Mouse (Mus musculus): ENCODE results near the gene Ncf4. TPM values are rescaled to one million over a fixed set of nuclear protein-coding genes. Genes with fewer than 3 reads are reported as not detected.

The Ncf4 gene
- polyA plus RNA-seq, 1 experiment from 2014 or later: 3.1 TPM

DNA sequence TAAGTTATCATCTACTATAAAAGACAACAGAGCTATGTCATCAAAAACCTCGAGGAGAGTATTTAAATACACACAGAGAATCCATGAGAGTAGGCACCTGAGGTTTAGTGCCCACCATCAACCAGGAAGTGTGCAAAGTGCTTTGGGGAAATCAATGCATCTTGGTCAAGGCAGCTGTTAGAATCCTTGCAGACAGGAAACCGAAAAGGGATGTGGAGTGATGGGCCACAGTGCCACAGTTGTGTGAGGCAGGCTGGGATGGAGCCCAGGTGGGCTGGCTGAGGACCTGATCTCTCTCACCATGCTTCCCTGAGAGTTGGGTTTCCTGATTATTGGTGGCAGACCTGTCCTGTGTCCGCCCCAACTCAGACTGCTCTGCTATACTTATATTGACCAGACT, 55.0 kb downstream of the Ncf4 start:
- DNase-seq (no peak), ATAC-seq (ENCODE audit: insufficient read depth) (no peak)
- no peaks in the 10 kb centered on the region for H3K4me1 ChIP-seq (ENCODE audit: insufficient read depth)
- no peak overlapping the region for H3K27ac ChIP-seq (ENCODE audit: low read depth)
- H3K4me3 ChIP-seq (ENCODE audit: low read depth, low read length): no peak overlapping the region
- H3K9ac ChIP-seq: no peak overlapping the region
- H3K27me3 ChIP-seq (ENCODE audit: insufficient read depth, low read length): no peaks in the 10 kb centered on the region
- no peaks in the 10 kb centered on the region for H3K36me3 ChIP-seq (ENCODE audit: insufficient read depth)
- no peaks in the 10 kb centered on the region for H3K9me3 ChIP-seq (ENCODE audit: low read depth, low read length)
- H3K4me2 ChIP-seq: no peak overlapping the region
- TF ChIP-seq CTCF (IDR thresholded peaks at IDR 0.05; ENCODE audit: low read depth): no peak
- WGBS: 71% methylated on average over 3 of the region's 3 CpGs

DNA sequence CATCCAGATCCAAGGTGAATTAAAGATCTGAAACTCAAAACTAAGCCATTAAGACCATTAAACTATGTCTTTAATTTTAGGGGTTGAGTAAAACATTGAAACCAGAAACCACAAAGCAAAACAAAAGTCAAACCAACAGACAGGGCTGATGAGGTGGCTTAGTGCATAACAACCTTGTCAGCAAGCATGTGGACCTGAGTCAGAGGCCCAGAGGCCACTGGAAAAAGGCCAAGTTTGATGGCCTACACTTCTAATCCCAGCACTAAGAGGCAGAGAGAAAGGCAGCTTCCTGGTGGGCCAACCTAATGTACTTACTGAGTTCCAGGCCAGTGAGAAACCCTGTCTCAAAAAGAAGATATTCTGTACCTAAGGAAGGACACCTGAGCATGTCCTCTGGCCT, 56.2 kb downstream of the Ncf4 start:
- ATAC-seq (ENCODE audit: insufficient read depth): no peak
- H3K36me3 ChIP-seq (ENCODE audit: insufficient read depth): no peaks in the 10 kb centered on the region
- no peak overlapping the region for H3K4me2 ChIP-seq
- H3K27ac ChIP-seq (ENCODE audit: low read depth): no peak overlapping the region
- H3K4me1 ChIP-seq (ENCODE audit: insufficient read depth): no peaks in the 10 kb centered on the region
- TF ChIP-seq CTCF (IDR thresholded peaks at IDR 0.05; ENCODE audit: low read depth): no peak
- no peak overlapping the region for H3K9ac ChIP-seq
- no peaks in the 10 kb centered on the region for H3K9me3 ChIP-seq (ENCODE audit: low read depth, low read length)
- no peak for DNase-seq
- no peak overlapping the region for H3K4me3 ChIP-seq (ENCODE audit: low read depth, low read length)
- no peaks in the 10 kb centered on the region for H3K27me3 ChIP-seq (ENCODE audit: insufficient read depth, low read length)

DNA sequence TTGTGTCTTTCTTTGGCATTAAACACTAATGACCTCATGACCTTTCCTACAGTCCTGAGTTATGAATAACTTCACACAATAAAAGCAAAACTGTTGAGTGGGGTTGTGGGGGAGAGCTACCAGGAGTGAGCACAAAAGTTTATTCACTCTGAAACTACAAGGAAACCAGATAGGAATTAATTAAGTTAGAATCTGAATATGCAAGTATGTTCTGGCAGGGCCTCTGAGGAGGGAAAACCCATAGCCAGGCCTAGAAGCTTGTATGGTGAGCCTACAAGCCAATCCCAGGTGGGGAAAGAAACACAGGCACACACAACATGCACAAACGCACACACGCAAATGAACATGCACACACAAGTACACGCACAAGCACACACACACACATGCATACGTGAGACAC, 58.1 kb downstream of the Ncf4 start:
- H3K4me2 ChIP-seq: no peak overlapping the region
- WGBS: 92% methylated on average over 4 of the region's 4 CpGs
- ATAC-seq (ENCODE audit: insufficient read depth): no peak

DNA sequence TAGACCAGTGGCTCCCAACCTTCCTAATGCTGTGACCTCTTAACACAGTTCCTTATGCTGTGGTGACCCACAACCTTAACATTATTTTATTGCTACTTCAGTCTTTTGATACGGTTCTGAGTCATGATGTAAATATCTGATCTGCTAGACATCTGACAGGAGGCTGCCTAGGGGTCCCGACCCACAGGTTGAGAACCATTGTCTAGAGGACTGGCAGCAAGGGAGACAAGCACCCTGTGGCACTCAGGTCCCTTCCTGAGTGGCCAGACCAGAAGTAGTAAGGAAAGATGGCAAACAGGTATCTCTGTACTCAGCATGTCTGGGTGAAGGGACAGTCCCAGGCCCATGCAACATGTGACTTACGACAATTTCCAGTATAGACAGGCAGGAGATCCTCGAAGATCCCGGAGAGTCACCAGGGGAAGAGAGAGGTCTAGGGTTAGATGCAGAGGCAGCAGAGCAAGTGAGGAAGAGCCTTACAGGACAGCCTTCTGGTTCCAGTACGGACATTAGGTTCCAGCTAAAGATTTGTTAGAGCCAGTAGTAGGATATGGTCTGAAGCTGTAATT, 59.1 kb downstream of the Ncf4 start:
- Histone ChIP-seq H3K27me3 (ENCODE audit: insufficient read depth, low read length) (no peaks in the 10 kb centered on the region), H3K27ac (ENCODE audit: low read depth) (no peak overlapping the region), H3K4me3 (ENCODE audit: low read depth, low read length) (no peak overlapping the region), H3K4me2 (no peak overlapping the region), H3K36me3 (ENCODE audit: insufficient read depth) (no peaks in the 10 kb centered on the region), H3K9ac (no peak overlapping the region), H3K4me1 (ENCODE audit: insufficient read depth) (no peaks in the 10 kb centered on the region), H3K9me3 (ENCODE audit: low read depth, low read length) (no peaks in the 10 kb centered on the region)
- TF ChIP-seq CTCF (IDR thresholded peaks at IDR 0.05; ENCODE audit: low read depth): no peak
- DNase-seq: no peak
- 85% methylated on average over 6 of the region's 6 CpGs for WGBS
- ATAC-seq (ENCODE audit: insufficient read depth): no peak

More for the DNA sequence above, 58.1 kb downstream of the Ncf4 start:
- no peak overlapping the region for H3K27ac ChIP-seq (ENCODE audit: low read depth)
- H3K27me3 ChIP-seq (ENCODE audit: insufficient read depth, low read length): no peaks in the 10 kb centered on the region
- no peaks in the 10 kb centered on the region for H3K4me1 ChIP-seq (ENCODE audit: insufficient read depth)
- H3K9ac ChIP-seq: no peak overlapping the region
- no peak overlapping the region for H3K4me3 ChIP-seq (ENCODE audit: low read depth, low read length)
- no peak for DNase-seq
- TF ChIP-seq CTCF (IDR thresholded peaks at IDR 0.05; ENCODE audit: low read depth): no peak
- H3K9me3 ChIP-seq (ENCODE audit: low read depth, low read length): no peaks in the 10 kb centered on the region
- H3K36me3 ChIP-seq (ENCODE audit: insufficient read depth): no peaks in the 10 kb centered on the region

DNA sequence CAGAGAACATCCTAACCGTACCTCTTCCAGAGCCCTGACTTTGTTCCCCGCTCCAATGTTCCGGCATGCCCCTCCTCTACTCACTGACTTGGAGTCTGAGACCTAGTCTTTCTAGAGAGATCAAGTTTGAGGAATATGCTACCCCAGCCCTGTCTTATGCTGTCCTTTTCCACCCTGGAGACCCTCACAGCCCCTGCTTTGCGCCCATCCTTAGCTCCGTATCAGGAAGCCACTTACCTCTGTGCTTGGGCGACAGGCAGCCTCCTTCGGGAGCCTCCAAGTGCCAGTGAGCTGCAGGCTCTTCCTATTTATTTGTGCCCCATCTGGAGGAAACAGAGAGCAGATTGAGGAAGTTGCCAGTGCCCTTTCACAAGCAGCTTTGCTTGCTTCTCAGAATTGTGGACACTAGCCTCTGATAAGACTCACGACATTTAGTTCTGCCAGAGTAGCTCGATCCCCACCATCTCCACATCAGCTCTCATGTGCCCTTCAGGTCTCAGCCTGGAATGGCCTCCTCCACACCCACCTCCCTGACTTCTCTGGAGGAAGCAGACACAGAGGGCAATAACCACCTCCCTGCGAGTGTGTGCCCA, 60.8 kb downstream of the Ncf4 start, which contains the start of gene Csf2rb2:
Gene Csf2rb2 (minus strand): TSS at position 381 of the 593 bp plus-strand sequence.
- no peak for TF ChIP-seq CTCF (IDR thresholded peaks at IDR 0.05; ENCODE audit: low read depth)

DNA sequence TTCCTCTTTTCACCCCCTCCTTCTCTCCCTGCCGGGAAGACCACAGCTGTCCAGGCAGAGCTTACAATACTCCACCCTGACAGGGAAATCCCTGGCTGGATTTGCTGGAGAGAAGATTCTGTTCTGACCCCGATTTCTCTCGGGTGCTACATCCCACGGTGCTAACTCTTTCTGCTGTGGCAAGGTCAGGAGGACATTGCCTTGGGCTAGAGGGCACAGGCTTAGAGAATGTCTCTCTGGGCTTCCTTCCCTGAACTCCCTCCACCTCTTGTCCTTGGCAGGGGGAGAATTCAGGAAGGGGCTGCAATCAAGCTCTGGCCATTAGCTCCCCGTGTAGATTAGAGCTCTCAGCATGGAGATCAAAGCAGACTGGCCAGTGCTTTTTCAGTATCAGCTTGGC, 65.3 kb downstream of the Ncf4 start:
- WGBS: 24% methylated on average over 5 of the region's 5 CpGs
- Histone ChIP-seq H3K27ac (ENCODE audit: low read depth) (no peak overlapping the region), H3K4me1 (ENCODE audit: insufficient read depth) (no peaks in the 10 kb centered on the region), H3K9me3 (ENCODE audit: low read depth, low read length) (no peaks in the 10 kb centered on the region), H3K9ac (no peak overlapping the region), H3K4me3 (ENCODE audit: low read depth, low read length) (no peak overlapping the region), H3K4me2 (no peak overlapping the region), H3K27me3 (ENCODE audit: insufficient read depth, low read length) (no peaks in the 10 kb centered on the region), H3K36me3 (ENCODE audit: insufficient read depth) (no peaks in the 10 kb centered on the region)
- ATAC-seq (ENCODE audit: insufficient read depth) (no peak), DNase-seq (no peak)
- TF ChIP-seq CTCF (IDR thresholded peaks at IDR 0.05; ENCODE audit: low read depth): no peak

More for the DNA sequence above, 60.8 kb downstream of the Ncf4 start, which contains the start of gene Csf2rb2:
- H3K36me3 ChIP-seq (ENCODE audit: insufficient read depth): no peaks in the 10 kb centered on the region
- no peak within 1 kb of the TSS for H3K27ac ChIP-seq (ENCODE audit: low read depth)
- no peak within 1 kb of the TSS for H3K4me3 ChIP-seq (ENCODE audit: low read depth, low read length)
- no peaks in the 10 kb centered on the region for H3K4me1 ChIP-seq (ENCODE audit: insufficient read depth)
- H3K9ac ChIP-seq: no peak within 1 kb of the TSS
- H3K4me2 ChIP-seq: no peak within 1 kb of the TSS
- DNase-seq (no peak), ATAC-seq (ENCODE audit: insufficient read depth) (no peak)
- WGBS: 69% methylated on average over 10 of the region's 10 CpGs
- no peaks in the 10 kb centered on the region for H3K9me3 ChIP-seq (ENCODE audit: low read depth, low read length)
- H3K27me3 ChIP-seq (ENCODE audit: insufficient read depth, low read length): no peaks in the 10 kb centered on the region

DNA sequence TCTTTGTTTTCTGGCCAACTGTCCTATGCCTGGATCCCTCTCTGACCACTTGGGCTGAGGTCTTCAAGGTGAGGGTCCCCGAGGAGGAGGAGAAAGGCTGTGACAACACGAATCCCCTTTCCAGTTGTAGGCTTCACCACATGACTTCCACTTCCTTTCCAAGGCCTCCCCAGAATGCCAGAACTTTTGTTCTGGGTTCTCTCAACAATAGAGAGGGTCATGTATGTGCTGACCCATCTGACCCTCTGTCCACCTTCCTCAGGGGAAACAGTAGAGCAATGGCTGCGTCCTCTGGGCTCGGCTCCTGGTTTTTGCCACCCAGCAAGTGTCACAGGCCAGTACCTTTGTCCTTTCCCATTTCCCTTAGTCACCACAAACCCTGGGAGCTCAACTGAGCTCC, 66.4 kb downstream of the Ncf4 start:
- H3K4me2 ChIP-seq: no peak overlapping the region
- no peak overlapping the region for H3K27ac ChIP-seq (ENCODE audit: low read depth)
- DNase-seq: no peak
- no peaks in the 10 kb centered on the region for H3K27me3 ChIP-seq (ENCODE audit: insufficient read depth, low read length)
- H3K4me1 ChIP-seq (ENCODE audit: insufficient read depth): no peaks in the 10 kb centered on the region
- no peak for TF ChIP-seq CTCF (IDR thresholded peaks at IDR 0.05; ENCODE audit: low read depth)
- H3K4me3 ChIP-seq (ENCODE audit: low read depth, low read length): no peak overlapping the region
- no peak overlapping the region for H3K9ac ChIP-seq
- ATAC-seq (ENCODE audit: insufficient read depth): no peak
- 66% methylated on average over 4 of the region's 4 CpGs for WGBS
- no peaks in the 10 kb centered on the region for H3K9me3 ChIP-seq (ENCODE audit: low read depth, low read length)
- no peaks in the 10 kb centered on the region for H3K36me3 ChIP-seq (ENCODE audit: insufficient read depth)

Small RNA genes lying within 50 kb of the gene (microRNA-seq; reads per million reads assigned to microRNA genes)
- gene Mir7676-1 (ENCODE audit: borderline number of aligned reads): not detected

Other genes starting within 250 kb of the Ncf4 start
- gene Cacng2, start 124.8 kb upstream of the Ncf4 start, polyA plus RNA-seq (2014; fragmentation: Nextera tagmentation; extraction: Ambion mirVana): not detected in 2 replicates
- gene Ift27, start 70.7 kb upstream of the Ncf4 start, polyA plus RNA-seq (2014; fragmentation: Nextera tagmentation; extraction: Ambion mirVana): 95.0 and 99.3 TPM in 2 replicates
- 0.20 TPM in 1 of 2 replicates, not detected in the other for gene Pvalb, start 38.4 kb upstream of the Ncf4 start, polyA plus RNA-seq (2014; fragmentation: Nextera tagmentation; extraction: Ambion mirVana)
- 0.20 and 0.45 TPM in 2 replicates for gene Csf2rb2, start 60.9 kb downstream of the Ncf4 start, polyA plus RNA-seq (2014; fragmentation: Nextera tagmentation; extraction: Ambion mirVana)
- gene Csf2rb, start 81.0 kb downstream of the Ncf4 start, polyA plus RNA-seq (2014; fragmentation: Nextera tagmentation; extraction: Ambion mirVana): 2.2 and 2.6 TPM in 2 replicates
- not detected in 2 replicates for gene Tex33, start 151.1 kb downstream of the Ncf4 start, polyA plus RNA-seq (2014; fragmentation: Nextera tagmentation; extraction: Ambion mirVana)
- 51.9 and 53.5 TPM in 2 replicates for gene Tst, start 161.1 kb downstream of the Ncf4 start, polyA plus RNA-seq (2014; fragmentation: Nextera tagmentation; extraction: Ambion mirVana)
- gene Mpst, start 161.6 kb downstream of the Ncf4 start, polyA plus RNA-seq (2014; fragmentation: Nextera tagmentation; extraction: Ambion mirVana): 3.3 and 3.5 TPM in 2 replicates
- 51.8 and 53.9 TPM in 2 replicates for gene Kctd17, start 183.8 kb downstream of the Ncf4 start, polyA plus RNA-seq (2014; fragmentation: Nextera tagmentation; extraction: Ambion mirVana)
- 0.18 and 0.37 TPM in 2 replicates for gene Tmprss6, start 223.8 kb downstream of the Ncf4 start, polyA plus RNA-seq (2014; fragmentation: Nextera tagmentation; extraction: Ambion mirVana)

All from lung, embryonic 14.5 days (tissue).